Mouse (Mus musculus) cerebellum, postnatal 4 days (tissue): ENCODE data around the gene Coa5.

Experiments
- DNase-seq, 2 experiments: peaks; one replicate each; pipeline ENCODE4 v3.0.0; 2022; ENCODE audit warnings: low spot score in 2 of 2, mixed read lengths in 1 of 2

Coa5 gene

GRCm38 (mm10) chr1:37368125-37368524 is 61.8 kb downstream of the Coa5 start:
- DNase-seq: no peak
